Mouse (Mus musculus): Measurements from ENCODE around the gene Pola1. TPM values are rescaled to one million over a fixed set of nuclear protein-coding genes. Genes with fewer than 3 reads are reported as not detected.

Gene Pola1
- 11.5 TPM for polyA plus RNA-seq (2017; shearing (Covaris generic))

DNA sequence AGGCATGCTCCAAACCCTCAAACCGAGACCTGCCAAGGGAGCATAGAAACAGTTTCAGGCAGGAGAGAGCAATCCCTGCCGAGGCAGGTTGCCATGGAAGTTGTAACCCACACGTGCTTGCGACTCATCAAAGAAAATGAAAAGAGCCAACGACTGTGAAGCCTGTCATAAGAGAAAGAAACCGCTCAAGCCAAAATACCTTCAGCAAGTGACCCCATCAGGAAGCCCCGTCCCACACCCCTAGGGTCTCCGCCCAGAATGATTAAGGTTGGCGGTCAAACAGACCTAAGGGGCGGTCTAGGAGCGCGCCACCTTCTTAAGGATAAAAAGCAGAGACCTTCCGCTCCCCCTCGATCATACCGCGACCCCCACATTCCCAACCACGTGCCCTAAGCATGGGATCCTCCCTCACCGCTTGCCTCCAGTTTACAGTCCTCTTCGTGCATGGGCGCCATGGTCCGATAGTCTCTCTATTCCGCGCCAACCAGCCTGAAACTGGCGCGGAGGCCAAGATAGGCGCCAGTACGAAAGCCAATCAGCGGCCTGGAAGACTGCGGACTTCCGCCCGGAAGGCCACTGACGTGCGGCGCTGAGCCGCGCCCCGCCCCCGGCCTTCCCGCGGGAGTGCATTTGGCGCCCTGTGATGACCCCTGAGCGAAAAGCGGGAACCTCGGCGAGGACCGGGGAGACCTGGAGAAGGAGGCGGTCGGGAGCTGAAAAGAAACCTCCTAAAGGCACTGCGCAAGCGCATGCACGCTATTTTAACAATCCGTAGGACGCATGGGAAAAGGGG is at the start of gene Pola1:
Gene Pola1, minus strand, starts transcription at position 499 of the 793 bp plus-strand sequence.

GRCm38 (mm10) chrX:93654218-93655002 is 22.5 kb upstream of the Pola1 start, which contains the start of gene Pcyt1b:
Pcyt1b (plus strand) TSS chrX:93654863.

DNA sequence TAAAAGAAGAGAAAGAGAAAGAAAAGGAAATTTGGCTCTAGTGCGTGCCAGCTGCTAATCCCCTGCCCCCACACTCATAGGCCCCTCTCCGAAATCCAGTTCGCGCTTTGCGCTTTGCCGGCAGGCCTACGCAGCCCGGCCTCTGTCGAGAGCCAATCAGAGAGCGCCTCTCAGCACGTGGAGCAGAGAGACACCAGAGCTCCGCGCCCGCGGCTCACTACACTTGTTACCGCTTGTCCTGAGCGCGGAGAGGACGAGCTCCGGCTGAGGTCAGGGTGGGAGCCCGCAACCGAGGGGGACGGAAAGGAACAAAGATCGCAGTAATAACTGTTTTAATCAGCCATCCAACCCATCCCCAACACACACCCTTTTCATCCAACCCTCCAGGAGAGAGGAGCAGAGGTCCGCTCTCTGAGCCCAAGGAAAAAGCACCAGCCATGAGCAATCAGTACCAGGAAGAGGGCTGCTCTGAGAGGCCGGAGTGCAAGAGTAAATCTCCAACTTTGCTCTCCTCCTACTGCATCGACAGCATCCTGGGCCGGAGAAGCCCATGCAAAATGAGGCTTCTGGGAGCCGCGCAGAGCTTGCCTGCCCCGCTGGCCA is 345.6 kb downstream of the Pola1 start, which contains the start of gene Arx:
Gene Arx, plus strand, starts transcription at position 155 of the 603 bp plus-strand sequence.

Other genes starting within 250 kb of the Pola1 start
- 0.37 TPM for gene Pcyt1b, start 22.7 kb upstream of the Pola1 start, polyA plus RNA-seq (2017; shearing (Covaris generic))
- 29.8 TPM for gene Pdk3, start 200.0 kb upstream of the Pola1 start, polyA plus RNA-seq (2017; shearing (Covaris generic))